Mouse (Mus musculus): ENCODE measurements around the gene Hnrnpr. TPM values are rescaled to one million over a fixed set of nuclear protein-coding genes. Genes with fewer than 3 reads are reported as not detected.

Gene Hnrnpr
- polyA plus RNA-seq, 2 experiments = 40.7 to 41.5 TPM

DNA sequence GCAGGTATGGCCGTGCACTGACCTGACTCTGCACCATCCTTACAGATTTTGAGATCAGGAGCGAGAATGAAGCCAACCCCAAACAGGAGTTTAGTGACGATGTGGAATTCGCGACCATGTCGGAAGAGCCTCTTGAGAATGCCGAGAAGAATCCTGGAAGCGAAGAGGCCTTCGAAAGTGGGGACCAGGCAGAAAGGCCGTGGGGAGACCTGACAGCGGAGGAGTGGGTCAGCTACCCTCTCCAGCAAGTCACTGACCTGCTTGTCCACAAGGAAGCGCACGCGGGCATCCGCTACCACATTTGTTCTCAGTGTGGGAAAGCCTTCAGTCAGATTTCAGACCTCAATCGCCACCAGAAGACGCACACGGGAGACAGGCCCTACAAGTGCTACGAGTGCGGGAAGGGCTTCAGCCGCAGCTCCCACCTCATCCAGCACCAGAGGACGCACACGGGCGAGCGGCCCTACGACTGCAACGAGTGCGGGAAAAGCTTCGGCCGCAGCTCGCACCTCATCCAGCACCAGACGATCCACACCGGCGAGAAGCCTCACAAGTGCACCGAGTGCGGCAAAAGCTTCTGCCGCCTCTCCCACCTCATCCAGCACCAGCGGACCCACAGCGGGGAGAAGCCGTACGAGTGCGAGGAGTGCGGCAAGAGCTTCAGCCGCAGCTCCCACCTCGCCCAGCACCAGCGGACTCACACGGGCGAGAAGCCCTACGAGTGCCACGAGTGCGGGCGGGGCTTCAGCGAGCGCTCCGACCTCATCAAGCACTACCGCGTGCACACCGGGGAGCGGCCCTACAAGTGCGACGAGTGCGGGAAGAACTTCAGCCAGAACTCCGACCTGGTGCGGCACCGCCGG, 20.6 kb upstream of the Hnrnpr start:
- no peak overlapping the region for H3K27ac ChIP-seq
- no peak overlapping the region for H3K4me2 ChIP-seq (ENCODE audit: low read depth)
- H3K27me3 ChIP-seq (ENCODE audit: control insufficient read depth, insufficient read depth, low read length) = no peaks in the 10 kb centered on the region
- H3K4me1 ChIP-seq (replicated peaks; ENCODE audit: control insufficient read depth in 2 of 2, insufficient read depth in 2 of 2, low read length in 1 of 2) = peaks cover 4 to 5% of the 10 kb centered on the region in 2 experiments; a peak in 2 of 4 replicates
- no peak overlapping the region for H3K9ac ChIP-seq (replicated peaks)
- no peak overlapping the region for H3K4me3 ChIP-seq (ENCODE audit: insufficient read depth in 1 of 2, low read depth in 2 of 2, low read length in 2 of 2)
- H3K36me3 ChIP-seq (replicated peaks; ENCODE audit: control insufficient read depth, insufficient read depth, low read depth) = peaks cover 26% of the 10 kb centered on the region; the same call in 1 of the 2 replicates
- no peak for ATAC-seq (ENCODE audit: insufficient read depth)
- H3K9me3 ChIP-seq (ENCODE audit: control insufficient read depth, low read length) = peaks cover 3% of the 10 kb centered on the region
- 87% methylated on average over 66 of the region's 66 CpGs for WGBS (ENCODE audit: insufficient replicate concordance)
- no peak for DNase-seq (ENCODE audit: low read depth in 3 of 3, low spot score in 3 of 3)
- TF ChIP-seq EP300 (IDR thresholded peaks at IDR 0.05; ENCODE audit: low read depth) (no peak), CTCF (IDR thresholded peaks at IDR 0.05; ENCODE audit: low read depth) (no peak)

DNA sequence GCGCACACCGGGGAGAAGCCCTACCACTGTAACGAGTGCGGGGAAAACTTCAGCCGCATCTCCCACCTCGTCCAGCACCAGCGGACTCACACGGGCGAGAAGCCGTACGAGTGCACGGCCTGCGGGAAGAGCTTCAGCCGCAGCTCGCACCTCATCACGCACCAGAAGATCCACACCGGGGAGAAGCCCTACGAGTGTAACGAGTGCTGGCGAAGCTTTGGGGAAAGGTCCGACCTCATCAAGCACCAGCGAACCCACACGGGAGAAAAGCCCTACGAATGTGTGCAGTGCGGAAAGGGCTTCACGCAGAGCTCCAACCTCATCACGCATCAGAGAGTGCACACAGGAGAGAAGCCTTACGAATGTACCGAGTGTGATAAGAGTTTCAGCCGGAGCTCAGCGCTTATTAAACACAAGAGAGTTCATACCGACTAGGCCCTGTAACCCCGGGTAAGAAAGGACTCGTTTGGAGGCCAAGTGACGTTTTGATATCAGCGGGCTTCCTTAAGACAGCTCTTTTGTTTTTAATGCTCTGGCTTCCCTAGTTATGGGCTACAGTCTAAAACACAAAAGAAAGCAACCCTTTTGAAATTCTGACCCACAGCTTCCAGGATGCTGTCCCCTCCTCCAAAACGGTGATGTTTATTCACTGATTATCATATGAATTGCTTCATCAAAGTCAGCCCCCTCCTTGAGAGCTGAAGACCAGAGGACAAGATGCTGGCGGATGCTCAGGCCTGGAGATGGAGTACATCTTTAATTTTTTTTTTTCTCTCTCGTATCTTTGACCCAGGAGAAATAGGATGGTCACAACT, 19.8 kb upstream of the Hnrnpr start:
- DNase-seq (ENCODE audit: low read depth in 3 of 3, low spot score in 3 of 3) = no peak
- no peak for TF ChIP-seq EP300 (IDR thresholded peaks at IDR 0.05; ENCODE audit: low read depth)
- TF ChIP-seq CTCF (IDR thresholded peaks at IDR 0.05; ENCODE audit: low read depth) = no peak
- WGBS (ENCODE audit: insufficient replicate concordance) = 87% methylated on average over 39 of the region's 39 CpGs
- Histone ChIP-seq H3K27ac (no peak overlapping the region), H3K9me3 (ENCODE audit: control insufficient read depth, low read length) (peaks cover 3% of the 10 kb centered on the region), H3K4me1 (replicated peaks; ENCODE audit: control insufficient read depth in 2 of 2, insufficient read depth in 2 of 2, low read length in 1 of 2) (peaks cover 4 to 5% of the 10 kb centered on the region in 2 experiments; a peak in 2 of 4 replicates), H3K36me3 (replicated peaks; ENCODE audit: control insufficient read depth, insufficient read depth, low read depth) (peaks cover 26% of the 10 kb centered on the region; the same call in 1 of the 2 replicates), H3K4me2 (ENCODE audit: low read depth) (no peak overlapping the region), H3K27me3 (ENCODE audit: control insufficient read depth, insufficient read depth, low read length) (no peaks in the 10 kb centered on the region), H3K4me3 (ENCODE audit: insufficient read depth in 1 of 2, low read depth in 2 of 2, low read length in 2 of 2) (no peak overlapping the region), H3K9ac (replicated peaks) (no peak overlapping the region)
- ATAC-seq (ENCODE audit: insufficient read depth) = no peak

DNA sequence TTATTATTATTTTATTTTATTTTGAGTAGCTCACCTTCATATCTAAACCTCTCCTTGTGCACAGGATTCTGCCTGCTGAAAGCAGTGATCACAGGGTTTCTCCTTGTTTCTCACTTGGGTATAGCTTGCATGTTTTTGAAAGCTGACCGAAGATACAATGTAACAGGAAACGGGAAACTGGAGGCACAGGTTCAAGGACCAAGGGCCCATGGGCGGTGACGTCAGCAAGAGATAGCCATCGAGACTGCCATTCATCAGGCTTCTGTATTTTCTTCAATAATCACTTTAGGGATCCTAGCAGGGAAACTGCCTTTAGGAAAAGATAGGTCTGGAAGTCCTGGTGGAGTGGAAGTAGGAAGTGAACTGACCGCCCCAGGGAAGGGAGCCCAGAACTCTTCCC, 19.1 kb upstream of the Hnrnpr start:
- TF ChIP-seq EP300 (IDR thresholded peaks at IDR 0.05; ENCODE audit: low read depth) (no peak), CTCF (IDR thresholded peaks at IDR 0.05; ENCODE audit: low read depth) (no peak)
- WGBS (ENCODE audit: insufficient replicate concordance) = 74% methylated on average over 6 of the region's 6 CpGs
- no peak overlapping the region for H3K4me2 ChIP-seq (ENCODE audit: low read depth)
- peaks cover 26% of the 10 kb centered on the region; the same call in 1 of the 2 replicates for H3K36me3 ChIP-seq (replicated peaks; ENCODE audit: control insufficient read depth, insufficient read depth, low read depth)
- peaks cover 3% of the 10 kb centered on the region for H3K9me3 ChIP-seq (ENCODE audit: control insufficient read depth, low read length)
- H3K27ac ChIP-seq = no peak overlapping the region
- DNase-seq (ENCODE audit: low read depth in 3 of 3, low spot score in 3 of 3) (no peak), ATAC-seq (ENCODE audit: insufficient read depth) (no peak)
- H3K9ac ChIP-seq (replicated peaks) = no peak overlapping the region
- no peak overlapping the region for H3K4me3 ChIP-seq (ENCODE audit: insufficient read depth in 1 of 2, low read depth in 2 of 2, low read length in 2 of 2)
- no peaks in the 10 kb centered on the region for H3K27me3 ChIP-seq (ENCODE audit: control insufficient read depth, insufficient read depth, low read length)
- H3K4me1 ChIP-seq (replicated peaks; ENCODE audit: control insufficient read depth in 2 of 2, insufficient read depth in 2 of 2, low read length in 1 of 2) = peaks cover 1% of the 10 kb centered on the region in 2 experiments; a peak in 1 of 4 replicates

DNA sequence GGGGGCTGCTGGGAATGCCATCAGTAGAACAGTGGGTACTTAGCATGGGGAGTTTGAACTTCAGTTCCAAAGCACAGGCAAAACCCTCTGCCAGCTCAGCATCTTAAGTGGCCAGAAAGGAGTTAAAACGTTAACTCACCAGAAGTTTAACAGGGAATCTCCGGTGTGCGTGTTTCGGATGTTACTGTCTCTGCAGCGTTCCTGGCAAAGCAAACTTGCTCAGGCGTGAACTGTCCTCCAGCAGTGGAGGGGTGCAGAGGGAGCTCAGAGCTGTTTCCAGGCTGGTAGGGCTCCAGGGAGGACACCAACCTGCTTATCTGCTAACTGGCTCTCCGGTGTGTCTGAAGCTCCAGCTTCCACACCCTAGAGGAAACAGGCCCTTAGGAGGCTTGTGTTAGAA, 14.8 kb upstream of the Hnrnpr start:
- DNase-seq (ENCODE audit: low read depth in 3 of 3, low spot score in 3 of 3) (no peak), ATAC-seq (ENCODE audit: insufficient read depth) (no peak)
- Histone ChIP-seq H3K27me3 (ENCODE audit: control insufficient read depth, insufficient read depth, low read length) (peaks cover 2% of the 10 kb centered on the region; the same call in 1 of the 2 replicates), H3K27ac (no peak overlapping the region), H3K4me3 (ENCODE audit: insufficient read depth in 1 of 2, low read depth in 2 of 2, low read length in 2 of 2) (no peak overlapping the region), H3K4me1 (replicated peaks; ENCODE audit: control insufficient read depth in 2 of 2, insufficient read depth in 2 of 2, low read length in 1 of 2) (no peaks in the 10 kb centered on the region), H3K9ac (replicated peaks) (no peak overlapping the region), H3K36me3 (replicated peaks; ENCODE audit: control insufficient read depth, insufficient read depth, low read depth) (peaks cover 8% of the 10 kb centered on the region; the same call in 1 of the 2 replicates), H3K4me2 (ENCODE audit: low read depth) (no peak overlapping the region), H3K9me3 (ENCODE audit: control insufficient read depth, low read length) (no peaks in the 10 kb centered on the region)
- WGBS (ENCODE audit: insufficient replicate concordance) = 53% methylated on average over 7 of the region's 7 CpGs
- TF ChIP-seq EP300 (IDR thresholded peaks at IDR 0.05; ENCODE audit: low read depth) = no peak
- TF ChIP-seq CTCF (IDR thresholded peaks at IDR 0.05; ENCODE audit: low read depth) = no peak

GRCm38 (mm10) chr4:136302462-136302861, 8.3 kb upstream of the Hnrnpr start:
- Histone ChIP-seq H3K36me3 (replicated peaks; ENCODE audit: control insufficient read depth, insufficient read depth, low read depth) (no peaks in the 10 kb centered on the region), H3K9me3 (ENCODE audit: control insufficient read depth, low read length) (no peaks in the 10 kb centered on the region), H3K9ac (replicated peaks) (no peak overlapping the region), H3K27me3 (ENCODE audit: control insufficient read depth, insufficient read depth, low read length) (peaks cover 2% of the 10 kb centered on the region; the same call in 1 of the 2 replicates), H3K27ac (no peak overlapping the region), H3K4me2 (ENCODE audit: low read depth) (no peak overlapping the region), H3K4me3 (ENCODE audit: insufficient read depth in 1 of 2, low read depth in 2 of 2, low read length in 2 of 2) (no peak overlapping the region), H3K4me1 (replicated peaks; ENCODE audit: control insufficient read depth in 2 of 2, insufficient read depth in 2 of 2, low read length in 1 of 2) (peaks cover 0 to 4% of the 10 kb centered on the region in 2 experiments; a peak in 1 of 4 replicates)
- TF ChIP-seq CTCF (IDR thresholded peaks at IDR 0.05; ENCODE audit: low read depth) (no peak), EP300 (IDR thresholded peaks at IDR 0.05; ENCODE audit: low read depth) (no peak)
- 39% methylated on average over 4 of the region's 4 CpGs for WGBS (ENCODE audit: insufficient replicate concordance)
- ATAC-seq (ENCODE audit: insufficient read depth) (no peak), DNase-seq (ENCODE audit: low read depth in 3 of 3, low spot score in 3 of 3) (no peak)

Data from liver, embryonic 14.5 days (tissue).